Mouse (Mus musculus) megakaryocyte-erythroid progenitor cell, adult 5-6 weeks (primary cell): ENCODE measurements around the gene Il18. TPM values are rescaled to one million over a fixed set of nuclear protein-coding genes. Genes with fewer than 3 reads are reported as not detected.

ENCODE experiments used
- ATAC-seq: replicated peaks from 2 replicates; pipeline ENCODE4 v1.8.0; 2016; ENCODE audit warnings: mild to moderate bottlenecking, inconsistent platforms; ENCODE audit not compliant: severe bottlenecking, poor library complexity, low FRiP score, low TSS enrichment
- total RNA-seq, 2 experiments: library from RNA; stranded (forward) in 1 of 2; stranded (reverse) in 1 of 2; fragments of 200-1000, 215-1000 nt in 1 of 2; fragments of >200 nt in 1 of 2; fragmentation: Nextera tagmentation in 1 of 2; gene quantifications; 2 replicates each; pipeline ENCODE4 v1.2.3; 2014 to 2017

Gene Il18
- total RNA-seq (2014; fragmentation: Nextera tagmentation) (1.8 TPM in 1 of 2 replicates, not detected in the other), total RNA-seq (2017) (1.5 TPM in 1 of 2 replicates, not detected in the other)

DNA sequence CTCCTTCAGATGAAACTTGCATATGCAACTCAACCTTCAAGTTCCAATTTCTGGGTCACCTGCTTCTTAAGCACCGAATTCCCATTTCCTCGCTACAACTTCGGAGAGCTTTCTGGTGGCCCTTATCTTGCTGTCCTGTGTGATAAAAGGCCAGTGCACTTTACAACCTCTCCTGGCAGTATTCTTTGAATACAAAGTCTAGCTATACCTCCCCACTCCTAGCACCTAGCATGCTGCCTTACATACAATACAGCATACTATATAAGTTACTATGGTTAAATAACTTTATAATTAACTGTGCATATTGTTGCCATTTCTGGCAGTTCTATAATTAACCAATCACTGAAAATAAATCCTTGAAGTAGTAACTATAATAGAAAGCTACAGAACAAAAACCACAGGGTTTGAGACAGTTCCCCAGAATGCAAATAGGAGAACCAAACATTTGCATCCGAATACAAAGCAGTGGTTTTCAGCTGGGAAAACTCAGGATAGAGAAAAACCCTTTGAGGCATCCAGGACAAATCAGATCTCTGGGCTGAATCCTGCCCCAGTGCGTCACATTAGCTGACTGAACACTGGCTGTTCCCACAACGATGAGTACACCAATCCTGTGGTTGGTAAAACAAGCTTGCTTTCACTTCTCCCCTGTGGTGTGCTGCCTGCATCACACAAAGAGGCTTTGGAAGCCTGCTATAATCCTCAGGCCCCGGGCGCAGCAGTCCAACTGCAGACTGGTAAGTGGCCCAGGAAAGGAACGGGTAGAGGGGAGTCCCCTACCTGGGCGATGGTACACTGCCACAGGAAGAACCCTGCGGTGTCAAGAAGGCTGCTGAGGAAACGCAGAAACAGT, at the start of gene Il18:
TSS of gene Il18 (plus strand) at position 587 of the 853 bp plus-strand sequence.
- ATAC-seq: no peak

GRCm38 (mm10) chr9:50505405-50505804, 49.2 kb upstream of the Il18 start:
- no peak for ATAC-seq

DNA sequence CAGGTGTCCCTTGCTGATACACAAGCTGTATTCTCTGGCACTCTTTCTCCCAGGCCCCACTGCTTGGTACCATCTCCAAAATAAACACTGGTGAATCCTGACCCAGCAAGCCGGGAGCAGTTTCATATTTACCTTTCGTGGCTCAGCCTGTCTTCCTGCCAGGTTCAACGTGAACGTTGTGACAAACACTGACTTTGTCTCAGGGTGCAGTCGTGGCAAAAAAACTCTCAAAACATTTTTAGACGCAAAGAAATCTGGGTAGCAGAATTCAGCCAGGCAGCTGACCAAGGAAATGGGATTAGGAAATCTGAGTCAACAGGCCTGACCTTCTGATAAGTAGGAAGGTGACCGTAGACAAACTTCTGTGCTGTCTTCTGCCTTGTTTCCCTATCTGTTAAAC, 47.1 kb upstream of the Il18 start:
- no peak for ATAC-seq

GRCm38 (mm10) chr9:50515462-50515861, 39.2 kb upstream of the Il18 start:
- no peak for ATAC-seq

GRCm38 (mm10) chr9:50518781-50519180, 35.8 kb upstream of the Il18 start:
- peak; percentile 71; the same call in 1 of the 2 replicates for ATAC-seq

DNA sequence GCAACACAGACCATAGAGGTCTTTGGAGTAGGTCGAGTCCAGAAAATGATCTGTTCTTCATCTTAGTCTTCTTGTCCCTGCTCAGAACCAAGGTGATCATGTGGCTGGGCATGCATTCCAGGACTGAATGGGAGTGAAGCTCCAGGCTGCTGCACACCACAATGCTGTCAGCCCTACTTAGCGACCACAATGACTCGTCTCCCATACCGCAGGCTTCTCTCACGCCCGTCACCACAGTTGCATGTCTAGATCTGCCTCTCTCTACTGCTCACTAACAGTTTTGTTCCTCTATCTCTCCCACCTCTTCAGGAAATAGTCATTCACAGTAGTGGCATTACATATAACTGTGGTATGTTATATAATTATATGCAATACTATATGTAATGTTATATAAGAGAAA, 33.9 kb upstream of the Il18 start:
- ATAC-seq: peak; percentile 58; the same call in 1 of the 2 replicates

DNA sequence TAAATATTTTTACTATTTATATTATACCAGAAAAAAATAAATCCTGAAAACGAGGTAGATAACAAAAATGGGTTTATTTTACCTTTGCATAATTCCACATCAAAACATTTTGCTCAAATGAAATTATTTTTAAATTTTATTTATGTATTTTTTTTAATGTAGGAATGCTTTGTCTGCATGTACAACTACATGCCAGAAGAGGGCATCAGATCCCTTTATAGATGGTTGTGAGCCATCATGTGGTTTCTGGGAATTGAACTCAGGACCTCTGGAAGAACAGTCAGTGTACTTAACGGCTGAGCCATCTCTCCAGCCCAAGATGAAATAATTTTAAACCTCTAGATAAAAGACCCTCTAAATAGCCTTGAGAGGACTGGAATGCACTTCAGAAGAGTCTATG, 33.1 kb upstream of the Il18 start:
- no peak for ATAC-seq

GRCm38 (mm10) chr9:50522574-50522973, 32.1 kb upstream of the Il18 start:
- ATAC-seq: no peak

DNA sequence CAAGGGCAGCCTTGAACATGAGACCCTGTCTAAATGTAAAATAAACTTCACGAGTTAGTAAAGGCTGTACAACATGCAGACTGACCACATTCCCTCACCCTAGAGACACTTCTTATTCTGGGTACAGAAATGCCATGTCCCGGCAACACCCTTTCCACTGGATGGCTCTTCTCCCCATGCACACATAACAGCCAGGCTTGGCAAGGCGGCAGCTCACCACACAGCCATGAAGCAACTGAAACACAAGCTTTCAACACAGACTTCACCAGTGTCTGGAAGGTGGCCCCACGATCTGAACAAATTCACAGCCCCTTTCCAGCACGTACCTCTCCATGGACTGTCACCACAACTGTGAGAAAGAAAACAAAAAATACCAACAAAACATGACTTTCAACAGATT, 29.7 kb upstream of the Il18 start:
- ATAC-seq: no peak

- no peak for ATAC-seq
Observed at GRCm38 (mm10) chr9:50525585-50525984, 29.0 kb upstream of the Il18 start.

DNA sequence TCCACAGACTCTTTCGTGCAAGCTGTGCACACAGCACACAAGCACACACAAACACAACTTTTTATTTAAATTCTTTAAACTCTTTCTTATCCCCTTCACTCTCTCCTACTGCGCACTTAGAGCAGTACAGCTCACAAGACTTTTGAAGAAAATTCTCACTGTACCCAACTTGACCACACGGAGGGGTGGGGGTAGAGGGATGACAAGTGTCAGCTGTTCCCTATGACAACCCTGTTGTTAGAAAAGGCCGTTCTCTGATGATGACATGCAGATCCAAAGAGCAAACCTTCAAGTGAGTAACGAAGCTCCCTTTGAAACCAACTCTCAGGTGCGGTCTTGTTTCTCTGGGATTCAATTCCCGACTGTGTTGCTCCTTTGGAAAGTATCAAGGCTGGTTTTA, 26.8 kb upstream of the Il18 start:
- ATAC-seq: peak; percentile 65

DNA sequence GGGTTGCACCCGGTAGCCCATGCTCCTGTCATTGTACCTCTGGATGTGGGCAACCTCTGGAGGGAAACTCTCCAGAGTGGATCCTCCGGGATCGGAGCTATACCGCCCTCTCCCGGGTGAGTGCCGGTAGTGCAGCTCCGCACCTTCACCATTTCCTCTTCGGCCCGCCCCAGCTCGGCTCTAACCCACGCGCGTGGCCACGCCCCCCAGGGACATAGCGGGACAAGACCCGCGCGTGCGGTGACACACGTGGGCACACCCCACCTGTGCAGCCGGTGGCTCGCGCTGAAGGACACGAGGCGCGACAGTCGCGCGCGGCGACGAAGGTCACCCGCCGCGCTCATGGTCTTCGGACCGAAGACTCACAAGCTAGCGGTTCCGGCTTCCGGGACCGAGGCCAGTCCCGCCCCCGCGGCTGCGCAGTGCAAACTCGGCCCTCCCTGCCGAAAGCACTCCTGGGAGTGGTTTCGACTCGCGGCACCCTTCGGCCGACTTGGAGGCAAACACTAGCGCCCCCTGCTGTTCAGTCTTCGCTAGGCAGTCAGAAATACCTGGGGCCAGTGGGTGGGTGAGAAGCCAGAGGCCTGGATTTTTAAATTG, 26.2 kb upstream of the Il18 start, which contains the start of gene Pts:
TSS of gene Pts (minus strand) at position 432 of the 600 bp plus-strand sequence.
- ATAC-seq: peak; percentile 82

DNA sequence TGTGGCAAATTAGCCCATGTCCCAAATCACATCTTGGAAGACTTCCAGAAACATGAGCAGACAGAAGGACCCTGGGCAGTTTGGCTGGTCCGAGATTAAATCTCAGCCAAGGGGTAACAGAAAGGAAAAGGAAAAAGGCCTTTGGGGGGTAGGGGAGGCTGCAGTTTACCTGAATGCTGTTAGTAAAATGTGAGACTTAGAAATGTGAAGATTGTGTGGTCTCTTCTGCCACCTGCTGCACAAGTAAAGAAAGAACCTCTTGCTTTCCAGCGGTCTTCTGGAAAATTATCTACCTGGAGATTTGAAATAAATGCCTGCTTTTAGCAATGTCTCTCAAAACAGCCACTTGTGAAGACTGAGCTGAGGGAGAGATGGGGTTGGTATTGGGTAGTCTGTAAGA, 23.7 kb upstream of the Il18 start:
- ATAC-seq: no peak

- peak; percentile 58 for ATAC-seq
Observed at GRCm38 (mm10) chr9:50533328-50533727, 21.3 kb upstream of the Il18 start.

- peak; percentile 36; the same call in 1 of the 2 replicates for ATAC-seq
Observed at GRCm38 (mm10) chr9:50533791-50534190, 20.8 kb upstream of the Il18 start.

GRCm38 (mm10) chr9:50535930-50536329, 18.7 kb upstream of the Il18 start:
- ATAC-seq: no peak

GRCm38 (mm10) chr9:50536603-50537135, 18.0 kb upstream of the Il18 start:
- ATAC-seq: no peak

DNA sequence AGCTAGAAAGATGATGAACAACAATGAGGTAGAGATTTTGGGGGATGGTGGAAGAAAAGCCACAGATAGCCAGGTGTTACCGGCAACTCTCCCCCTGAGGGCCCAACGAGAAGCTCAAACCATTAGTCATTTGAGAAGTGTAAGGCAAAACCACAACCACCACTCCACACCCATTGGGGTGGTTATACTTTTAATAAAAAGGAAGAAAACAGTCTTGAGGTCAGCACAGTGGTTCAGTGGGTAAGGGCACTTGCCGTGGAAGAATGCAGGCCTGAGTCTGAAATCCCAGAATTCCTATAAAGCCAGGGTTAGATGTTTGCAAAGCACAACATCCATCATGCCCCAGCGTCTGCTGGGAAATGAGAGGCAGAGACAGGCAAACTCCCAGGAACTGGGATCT, 17.3 kb upstream of the Il18 start:
- no peak for ATAC-seq

- ATAC-seq: no peak
Observed at GRCm38 (mm10) chr9:50540170-50540569, 14.5 kb upstream of the Il18 start.

GRCm38 (mm10) chr9:50542401-50542800, 12.2 kb upstream of the Il18 start:
- ATAC-seq: no peak
